Comparison of ENCODE assay signal across 8 mouse cellular contexts in genomic region chrX:105927941-105928860, GRCm38 (mm10). TPM values are rescaled to one million over a fixed set of nuclear protein-coding genes. Genes with fewer than 3 reads are reported as not detected.
DNase-seq lines count a peak whose midpoint lies in the region; ATAC-seq and TF ChIP-seq lines count a peak whose summit lies in the region.

No protein-coding gene starts in this region.

- peak; percentile 54 for DNase-seq in CD4-positive, CD25-positive, alpha-beta regulatory T cell, adult 2 months (ENCODE audit: low read depth, low spot score)
- DNase-seq in adrenal gland, adult 8-10 months: peak; percentile 15
- DNase-seq in kidney, postnatal 10 days: peak; percentile 70
- DNase-seq in liver, postnatal 0 days: peak; percentile 46
- DNase-seq in thymus, postnatal 10 days (ENCODE audit: low spot score in 2 of 2): peak; percentile 18 to 30

- H3K27me3 ChIP-seq in embryonic facial prominence, embryonic 12.5 days: no peaks in the 10 kb centered on the region
- H3K27me3 ChIP-seq in heart, embryonic 14.5 days (ENCODE audit: control insufficient read depth, insufficient read depth, low read length): no peaks in the 10 kb centered on the region
- H3K27me3 ChIP-seq in liver, postnatal 0 days (ENCODE audit: insufficient read depth, low read length): no peaks in the 10 kb centered on the region
- no peaks in the 10 kb centered on the region for H3K27me3 ChIP-seq in neural tube, embryonic 14.5 days (ENCODE audit: control insufficient read depth, insufficient read depth, low read length)

- no peaks in the 10 kb centered on the region for H3K9me3 ChIP-seq in embryonic facial prominence, embryonic 12.5 days
- H3K9me3 ChIP-seq in heart, embryonic 14.5 days (ENCODE audit: control insufficient read depth, low read length): no peaks in the 10 kb centered on the region
- no peaks in the 10 kb centered on the region for H3K9me3 ChIP-seq in liver, postnatal 0 days (ENCODE audit: low read length)
- H3K9me3 ChIP-seq in neural tube, embryonic 14.5 days (ENCODE audit: control insufficient read depth, low read length): no peaks in the 10 kb centered on the region

- no peak for TF ChIP-seq CTCF in liver, postnatal 0 days (IDR thresholded peaks at IDR 0.05; ENCODE audit: low read depth)

- peak; percentile 37; the same call in 1 of the 2 replicates for ATAC-seq in embryonic facial prominence, embryonic 12.5 days (ENCODE audit: insufficient number of reproducible peaks, insufficient read depth, low FRiP score, low TSS enrichment)
- ATAC-seq in heart, embryonic 14.5 days (ENCODE audit: insufficient number of reproducible peaks, insufficient read depth, low FRiP score, low read depth): peak; percentile 49; the same call in 1 of the 2 replicates
- peak; percentile 56 for ATAC-seq in liver, postnatal 0 days
- ATAC-seq in neural tube, embryonic 14.5 days (ENCODE audit: low read depth): peak; percentile 68

- peaks cover 5% of the 10 kb centered on the region; the same call in 1 of the 2 replicates for H3K4me1 ChIP-seq in embryonic facial prominence, embryonic 12.5 days
- peaks cover 3 to 13% of the 10 kb centered on the region in 2 experiments; a peak in 2 of 4 replicates for H3K4me1 ChIP-seq in heart, embryonic 14.5 days (ENCODE audit: control insufficient read depth in 2 of 2, insufficient read depth in 2 of 2, low read length in 2 of 2)
- H3K4me1 ChIP-seq in liver, postnatal 0 days (ENCODE audit: insufficient read depth): no peaks in the 10 kb centered on the region; the same call in 1 of the 2 replicates
- H3K4me1 ChIP-seq in neural tube, embryonic 14.5 days (ENCODE audit: control insufficient read depth, insufficient read depth, low read length): peaks cover 7% of the 10 kb centered on the region; the same call in 1 of the 2 replicates

- H3K27ac ChIP-seq in embryonic facial prominence, embryonic 12.5 days: peak overlapping the region; percentile 92
- peak overlapping the region; percentile 90 to 91 for H3K27ac ChIP-seq in heart, embryonic 14.5 days (replicated peaks in 1 of 2; ENCODE audit: control insufficient read depth in 1 of 2, insufficient read depth in 1 of 2, low read depth in 2 of 2, low read length in 2 of 2)
- H3K27ac ChIP-seq in liver, postnatal 0 days (ENCODE audit: low read depth): peak overlapping the region; percentile 92
- H3K27ac ChIP-seq in neural tube, embryonic 14.5 days (ENCODE audit: low read depth, low read length): peak overlapping the region; percentile 96

- 21% methylated on average over 43 of the region's 69 CpGs for WGBS in embryonic facial prominence, embryonic 12.5 days
- 20% methylated on average over 53 of the region's 69 CpGs for WGBS in heart, embryonic 14.5 days
- 22% methylated on average over 45 of the region's 69 CpGs for WGBS in liver, postnatal 0 days (ENCODE audit: insufficient replicate concordance)
- 13% methylated on average over 37 of the region's 69 CpGs for WGBS in neural tube, embryonic 14.5 days

- TF ChIP-seq EP300 in liver, postnatal 0 days (IDR thresholded peaks at IDR 0.05; ENCODE audit: low read depth): no peak

- peak overlapping the region; percentile 80 for H3K9ac ChIP-seq in embryonic facial prominence, embryonic 12.5 days
- peak overlapping the region; percentile 91 for H3K9ac ChIP-seq in heart, embryonic 14.5 days (ENCODE audit: low read length)
- H3K9ac ChIP-seq in liver, postnatal 0 days (replicated peaks): peak overlapping the region; percentile 89
- H3K9ac ChIP-seq in neural tube, embryonic 14.5 days (replicated peaks; ENCODE audit: low read depth, low read length): peak overlapping the region; percentile 89

- peak overlapping the region; percentile 45 for H3K4me2 ChIP-seq in embryonic facial prominence, embryonic 12.5 days (replicated peaks)
- H3K4me2 ChIP-seq in heart, embryonic 14.5 days (ENCODE audit: low read length): peak overlapping the region; percentile 67
- peak overlapping the region; percentile 71 for H3K4me2 ChIP-seq in liver, postnatal 0 days (ENCODE audit: low read depth, low read length)
- H3K4me2 ChIP-seq in neural tube, embryonic 14.5 days (ENCODE audit: low read depth, low read length): peak overlapping the region; percentile 46

- H3K36me3 ChIP-seq in embryonic facial prominence, embryonic 12.5 days: no peaks in the 10 kb centered on the region
- no peaks in the 10 kb centered on the region for H3K36me3 ChIP-seq in heart, embryonic 14.5 days (ENCODE audit: control insufficient read depth, insufficient read depth, low read length)
- H3K36me3 ChIP-seq in liver, postnatal 0 days (replicated peaks; ENCODE audit: insufficient read depth, low read length): no peaks in the 10 kb centered on the region
- H3K36me3 ChIP-seq in neural tube, embryonic 14.5 days (ENCODE audit: control insufficient read depth, insufficient read depth, low read length): no peaks in the 10 kb centered on the region

- peak overlapping the region; percentile 63 for H3K4me3 ChIP-seq in embryonic facial prominence, embryonic 12.5 days
- peak overlapping the region; percentile 58 to 69 for H3K4me3 ChIP-seq in heart, embryonic 14.5 days (ENCODE audit: control insufficient read depth in 1 of 2, insufficient read depth in 1 of 2, low read depth in 1 of 2, low read length in 2 of 2)
- H3K4me3 ChIP-seq in liver, postnatal 0 days (ENCODE audit: low read depth, low read length): peak overlapping the region; percentile 77
- H3K4me3 ChIP-seq in neural tube, embryonic 14.5 days (ENCODE audit: low read depth, low read length): peak overlapping the region; percentile 58

RNA-seq across cellular contexts. Expression of gene Atrx, which starts 1.0 kb away (rescaled TPM):
- total RNA-seq in adrenal gland, adult 8-10 months (2022): 100 to 1,000 TPM; 105 to 165 (median 124) TPM
- polyA plus RNA-seq in embryonic facial prominence, embryonic 12.5 days (2016; fragmentation: Nextera tagmentation; extraction: Ambion mirVana): 239 and 250 TPM in 2 replicates
- 116 and 126 TPM in 2 replicates for polyA plus RNA-seq in heart, embryonic 14.5 days (2014; fragmentation: Nextera tagmentation; extraction: Ambion mirVana)
- polyA plus RNA-seq in liver, postnatal 0 days (2015; fragmentation: Nextera tagmentation; extraction: Ambion mirVana): 30.4 and 35.0 TPM in 2 replicates
- 237 and 266 TPM in 2 replicates for polyA plus RNA-seq in neural tube, embryonic 14.5 days (2014; fragmentation: Nextera tagmentation; extraction: Ambion mirVana)

Comparison
In these comparisons a context has a peak if more than half of its experiments do, and no peak if none do; other contexts are left out.
1. Peak in every context shown above with its lines: DNase-seq, ATAC-seq, H3K4me3 ChIP-seq and H3K27ac ChIP-seq.
2. DNase-seq: peak in every context shown above with its lines; median percentile 70 in kidney, postnatal 10 days; 54 in CD4-positive, CD25-positive, alpha-beta regulatory T cell, adult 2 months; 46 in liver, postnatal 0 days; 24 in thymus, postnatal 10 days; 15 in adrenal gland, adult 8-10 months.